Mouse (Mus musculus) cerebellum, adult 2 months (tissue): Measurements from ENCODE around the gene Slamf7. TPM values are rescaled to one million over a fixed set of nuclear protein-coding genes. Genes with fewer than 3 reads are reported as not detected.

Experiments used
- DNase-seq, 2 experiments: peaks; one replicate each; pipeline ENCODE4 v3.0.0; 2021
- H3K27ac ChIP-seq: fragments of 200-500 bp; 2 replicates; pipeline ENCODE4 v1.5.1; 2012; ENCODE audit warnings: low read length, control low read depth, inconsistent platforms; ENCODE audit not compliant: insufficient read depth
- H3K27me3 ChIP-seq: fragments of 200-500 bp; 2 replicates; pipeline ENCODE4 v1.6.1; 2012; ENCODE audit warnings: inconsistent platforms, mild to moderate bottlenecking, low read length, moderate library complexity; ENCODE audit not compliant: control insufficient read depth, insufficient read depth
- H3K4me1 ChIP-seq: fragments of 200-500 bp; 2 replicates; pipeline ENCODE4 v1.6.1; 2011; ENCODE audit warnings: low read length; ENCODE audit not compliant: control insufficient read depth, insufficient read depth
- H3K4me3 ChIP-seq: fragments of 200-500 bp; replicated peaks from 2 replicates; pipeline ENCODE3; 2011; ENCODE audit warnings: mild to moderate bottlenecking, low read depth, low read length, control low read depth; ENCODE audit not compliant: insufficient read depth
- CTCF ChIP-seq: fragments of 200-500 bp; IDR thresholded peaks from 2 replicates; pipeline ENCODE4 v1.5.1; 2011; ENCODE audit warnings: low read depth, mild to moderate bottlenecking, control low read depth, low read length, moderate library complexity, borderline replicate concordance; ENCODE audit not compliant: insufficient read depth
- POLR2A ChIP-seq: fragments of 200-500 bp; IDR thresholded peaks from 2 replicates; pipeline ENCODE4 v1.6.1; 2011; ENCODE audit warnings: low read length, control low read depth, borderline replicate concordance; ENCODE audit not compliant: insufficient read depth
- WGBS: fragments of 180-500 bp; shearing (Covaris S2); methylation state at CpG from one replicate; pipeline ENCODE4 v1.1.7; 2018; 5-methylcytosine and 5-hydroxymethylcytosine counted together
- polyA plus RNA-seq: library from polyadenylated mRNA; depleted of rRNA; stranded (reverse); fragments of >200 nt; gene quantifications from 2 replicates; pipeline ENCODE4 v1.2.3, GENCODE M21; 2012

Slamf7 gene
- polyA plus RNA-seq, 1 experiment: 0.03 TPM

DNA sequence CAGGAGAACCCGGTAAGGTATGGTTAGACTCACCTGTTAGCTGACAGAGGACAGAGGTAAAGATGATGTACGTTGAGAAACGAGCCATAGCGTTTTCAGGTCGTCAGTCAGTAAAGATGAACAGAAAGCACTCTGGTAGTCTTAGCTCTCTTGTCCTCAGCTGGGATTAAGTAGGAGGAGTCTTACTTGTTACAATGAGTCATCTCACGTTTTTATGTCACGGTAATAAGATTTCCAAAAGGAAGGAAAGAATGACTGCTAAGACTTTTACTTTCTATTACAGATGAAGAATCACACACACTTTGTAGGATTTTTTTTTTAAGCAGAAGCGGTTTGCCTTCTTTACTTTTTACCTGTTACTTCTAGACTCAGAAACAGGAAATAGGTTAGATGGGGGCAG is 4.0 kb downstream of the Slamf7 start:
- Histone ChIP-seq H3K27me3 (no peaks in the 10 kb centered on the region), H3K4me1 (no peaks in the 10 kb centered on the region), H3K4me3 (no peak overlapping the region), H3K27ac (no peak overlapping the region)
- 70% methylated on average over 8 of the region's 8 CpGs for WGBS
- TF ChIP-seq POLR2A (no peak), CTCF (no peak)
- no peak for DNase-seq

DNA sequence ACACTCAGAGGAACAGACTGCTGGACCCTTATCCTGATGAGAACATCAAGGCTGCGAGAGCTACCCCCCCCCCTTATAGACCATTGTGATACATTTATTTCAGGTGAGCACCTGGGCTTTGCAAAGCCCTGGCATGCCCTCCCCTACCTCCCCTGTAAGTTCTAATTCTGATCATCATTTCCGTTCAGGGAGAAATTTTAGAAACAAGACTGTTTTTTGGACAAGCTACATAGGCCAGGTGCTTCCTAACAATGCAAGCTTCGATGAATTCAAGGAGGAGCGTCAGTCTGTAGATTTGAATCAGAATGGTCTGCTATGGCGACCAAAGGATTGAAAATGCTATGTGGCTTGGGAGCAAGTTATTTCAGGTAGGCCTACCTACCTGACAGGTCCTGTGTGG is 5.1 kb downstream of the Slamf7 start:
- 82% methylated on average over 5 of the region's 5 CpGs for WGBS
- TF ChIP-seq CTCF (no peak), POLR2A (no peak)
- no peak overlapping the region for H3K27ac ChIP-seq
- H3K27me3 ChIP-seq: no peaks in the 10 kb centered on the region
- no peak overlapping the region for H3K4me3 ChIP-seq
- H3K4me1 ChIP-seq: no peaks in the 10 kb centered on the region
- DNase-seq: no peak

DNA sequence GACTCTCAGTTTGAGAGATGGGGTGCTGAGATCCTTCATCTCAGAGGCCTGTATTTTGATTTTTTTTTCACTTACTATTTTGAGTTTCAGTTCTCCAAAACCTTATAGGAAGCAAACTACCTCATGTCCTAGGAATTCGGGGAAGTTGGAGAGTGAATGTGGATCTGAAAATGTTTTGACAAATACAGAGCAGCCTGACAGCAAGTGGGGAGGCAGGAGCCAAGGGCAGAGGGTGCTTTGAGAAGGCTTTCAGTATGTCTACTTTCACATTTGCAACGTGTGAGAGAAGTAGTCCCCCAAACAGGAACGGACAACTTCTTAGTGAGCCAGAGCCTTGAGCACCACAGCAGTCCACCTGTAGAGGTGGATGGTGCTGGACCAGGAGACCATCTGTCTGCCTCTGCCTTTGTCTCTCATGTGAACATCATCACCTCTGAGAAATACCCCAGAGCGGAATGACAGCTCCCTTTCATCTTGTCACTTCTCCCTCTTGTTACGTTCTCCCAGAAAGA is 6.3 kb downstream of the Slamf7 start:
- H3K4me1 ChIP-seq: no peaks in the 10 kb centered on the region
- no peak overlapping the region for H3K27ac ChIP-seq
- no peak overlapping the region for H3K4me3 ChIP-seq
- DNase-seq: no peak
- 70% methylated on average over 5 of the region's 5 CpGs for WGBS
- TF ChIP-seq CTCF: no peak
- TF ChIP-seq POLR2A: no peak
- H3K27me3 ChIP-seq: no peaks in the 10 kb centered on the region

DNA sequence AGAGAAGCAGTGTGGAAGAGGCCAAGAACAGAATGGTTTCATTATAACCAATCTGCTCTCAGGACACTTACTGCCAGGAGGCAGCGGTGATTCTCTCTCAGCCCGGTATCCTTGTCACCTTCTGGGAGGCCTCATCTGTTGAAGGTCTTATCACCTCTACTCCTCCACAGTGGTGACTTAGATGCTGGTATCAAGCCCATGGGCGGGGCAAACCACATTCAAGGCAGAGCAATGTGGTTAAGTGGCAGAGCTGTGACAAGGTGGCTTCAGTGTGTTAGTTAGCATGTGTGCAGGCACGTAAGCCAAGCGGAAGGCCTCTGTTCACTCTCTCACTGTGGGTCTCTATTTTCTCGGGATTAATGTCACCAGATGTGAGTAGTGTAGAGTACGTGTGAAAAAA is 9.2 kb downstream of the Slamf7 start:
- 81% methylated on average over 7 of the region's 7 CpGs for WGBS
- Histone ChIP-seq H3K27me3 (no peaks in the 10 kb centered on the region), H3K4me1 (no peaks in the 10 kb centered on the region), H3K27ac (no peak overlapping the region), H3K4me3 (no peak overlapping the region)
- no peak for DNase-seq
- TF ChIP-seq CTCF (no peak), POLR2A (no peak)

DNA sequence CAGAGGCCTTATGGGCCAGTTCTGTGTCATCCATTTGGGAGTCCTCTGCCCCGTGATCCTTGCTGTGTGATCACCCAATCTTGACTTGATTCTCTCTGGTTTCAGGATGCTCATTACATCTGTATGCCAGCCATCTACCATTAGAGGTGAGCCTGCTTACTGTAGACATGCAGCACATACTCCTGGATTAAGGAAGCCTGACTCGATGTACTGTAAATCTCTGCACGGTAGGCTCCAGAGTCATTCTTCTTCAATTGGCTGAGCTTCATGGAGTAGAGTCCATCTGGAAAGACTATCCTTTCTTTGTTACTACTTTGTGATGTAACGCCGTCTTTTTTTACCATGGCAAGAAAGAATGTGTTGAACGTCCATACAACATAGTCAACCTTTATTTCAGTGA is 12.0 kb downstream of the Slamf7 start:
- Histone ChIP-seq H3K4me1 (no peaks in the 10 kb centered on the region), H3K27ac (no peak overlapping the region), H3K4me3 (no peak overlapping the region), H3K27me3 (no peaks in the 10 kb centered on the region)
- DNase-seq: no peak
- TF ChIP-seq CTCF (no peak), POLR2A (no peak)
- 93% methylated on average over 6 of the region's 6 CpGs for WGBS

DNA sequence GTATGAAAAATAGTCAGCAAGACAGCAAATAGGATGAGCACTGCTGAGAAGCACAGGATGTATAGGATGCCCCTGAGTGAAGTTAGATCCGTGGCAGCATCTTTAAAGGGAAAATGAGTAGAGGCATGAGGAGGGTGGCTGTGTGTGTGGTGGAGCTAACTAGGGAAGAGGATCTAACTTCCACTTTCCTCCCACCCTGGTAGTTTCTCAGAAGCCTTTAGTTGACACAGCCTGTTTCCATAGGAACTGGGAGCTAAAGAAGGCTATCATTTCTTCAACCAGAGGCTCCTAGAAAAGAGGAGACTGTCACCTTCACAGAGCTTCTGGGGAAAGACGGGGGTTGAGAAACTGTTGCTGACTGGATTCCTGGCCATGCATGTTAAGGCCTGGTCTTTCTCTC is 14.1 kb downstream of the Slamf7 start:
- H3K4me1 ChIP-seq: no peaks in the 10 kb centered on the region
- TF ChIP-seq CTCF (no peak), POLR2A (no peak)
- H3K27ac ChIP-seq: no peak overlapping the region
- no peaks in the 10 kb centered on the region for H3K27me3 ChIP-seq
- DNase-seq: no peak
- WGBS: 74% methylated on average over 2 of the region's 2 CpGs
- no peak overlapping the region for H3K4me3 ChIP-seq

DNA sequence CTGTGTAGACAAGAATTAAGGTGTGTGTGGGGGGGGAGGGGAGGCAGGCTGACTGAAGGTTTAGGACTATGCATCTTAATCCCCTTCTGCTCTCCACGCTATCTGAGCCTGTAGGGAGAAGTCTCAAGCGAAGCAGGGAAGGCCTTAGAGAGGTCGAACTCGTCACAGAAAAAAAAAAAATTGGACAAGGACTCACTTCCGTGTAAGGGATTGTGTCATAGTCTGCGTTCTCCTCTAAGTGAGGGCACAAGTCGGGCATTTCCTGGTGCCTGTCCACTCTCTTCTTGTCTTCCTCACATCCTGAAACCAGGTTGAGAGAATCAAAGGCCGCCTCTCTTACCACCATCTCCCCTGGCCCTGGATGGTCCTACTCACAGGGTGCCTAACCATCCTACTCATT is 15.7 kb downstream of the Slamf7 start:
- Histone ChIP-seq H3K4me3 (no peak overlapping the region), H3K4me1 (no peaks in the 10 kb centered on the region), H3K27me3 (no peaks in the 10 kb centered on the region), H3K27ac (no peak overlapping the region)
- TF ChIP-seq POLR2A: no peak
- no peak for TF ChIP-seq CTCF
- no peak for DNase-seq
- WGBS: 84% methylated on average over 8 of the region's 8 CpGs

DNA sequence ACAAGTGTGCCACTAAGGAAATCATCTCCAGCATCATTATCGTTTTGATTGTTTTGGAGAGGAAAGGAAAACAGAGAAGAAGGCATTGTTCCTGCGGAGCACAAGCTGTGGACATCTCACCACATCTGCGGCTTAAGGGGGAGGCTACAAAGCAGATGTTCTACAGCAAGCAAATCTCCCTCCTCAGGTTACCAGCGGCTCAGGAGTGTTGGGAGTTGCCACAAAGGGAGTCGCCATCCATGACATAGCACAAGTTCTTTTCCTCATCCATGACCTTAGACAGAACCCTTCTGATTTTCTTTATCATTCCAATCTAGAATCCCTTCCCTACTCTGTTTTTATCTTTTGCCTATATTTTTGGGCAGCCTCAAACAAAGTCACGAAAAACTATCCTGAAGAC is 17.1 kb downstream of the Slamf7 start:
- DNase-seq: no peak
- H3K27me3 ChIP-seq: no peaks in the 10 kb centered on the region
- no peak overlapping the region for H3K27ac ChIP-seq
- H3K4me1 ChIP-seq: no peaks in the 10 kb centered on the region
- WGBS: 59% methylated on average over 6 of the region's 6 CpGs
- H3K4me3 ChIP-seq: no peak overlapping the region
- TF ChIP-seq POLR2A (no peak), CTCF (no peak)
